Mouse (Mus musculus) gastrocnemius, adult 18-20 months (tissue): Measurements from ENCODE around the gene Olfr1230. TPM values are rescaled to one million over a fixed set of nuclear protein-coding genes. Genes with fewer than 3 reads are reported as not detected.

Experiments
- DNase-seq: peaks from one replicate; pipeline ENCODE4 v3.0.0; 2021; ENCODE audit warnings: low spot score
- long read RNA-seq, 2 experiments: library from polyadenylated mRNA; stranded (forward); transcript quantifications; one replicate each; pipeline ENCODE4 v2.0.0; 2021
- total RNA-seq, 2 experiments: library from RNA; stranded (reverse); gene quantifications; 2 replicates each; pipeline ENCODE4 v1.2.3; 2021

Olfr1230 gene
- not detected for total RNA-seq
- long read RNA-seq, experiment 1, result 0 reads
- long read RNA-seq, experiment 2, result 0 reads

GRCm38 (mm10) chr2:89297168-89297567, at the start of gene Olfr1230:
TSS of gene Olfr1230 (minus strand) at chr2:89297268.
- DNase-seq, result no peak

- no peak for DNase-seq
Measured at GRCm38 (mm10) chr2:89342298-89342697, 45.2 kb upstream of the Olfr1230 start, which contains the start of gene Olfr1233. TSS of gene Olfr1233 (minus strand) at chr2:89342398.

- no peak for DNase-seq
Measured at GRCm38 (mm10) chr2:89329575-89329974, 32.5 kb upstream of the Olfr1230 start, which contains the start of gene Olfr1232. TSS of gene Olfr1232 (minus strand) at chr2:89329675.

- no peak for DNase-seq
Measured at GRCm38 (mm10) chr2:89306974-89307373, 9.9 kb upstream of the Olfr1230 start, which contains the start of gene Olfr1231. TSS of gene Olfr1231 (minus strand) at chr2:89307074.

GRCm38 (mm10) chr2:89287914-89288313, 9.2 kb downstream of the Olfr1230 start, which contains the start of gene Olfr1229:
TSS of gene Olfr1229 (minus strand) at chr2:89288014.
- DNase-seq, result no peak

GRCm38 (mm10) chr2:89253962-89254361, 43.1 kb downstream of the Olfr1230 start, which contains the start of gene Olfr1228:
TSS of gene Olfr1228 (minus strand) at chr2:89254062.
- no peak for DNase-seq

Other genes with a start within 250 kb of the Olfr1230 start
- not detected for gene Olfr1218, start 236.1 kb downstream of the Olfr1230 start, total RNA-seq
- gene Olfr1219, start 213.8 kb downstream of the Olfr1230 start, total RNA-seq, result not detected
- gene Olfr1220, start 190.4 kb downstream of the Olfr1230 start, total RNA-seq, result not detected
- gene Olfr1221, start 180.0 kb downstream of the Olfr1230 start, total RNA-seq, result not detected
- not detected for gene Olfr1222, start 164.2 kb downstream of the Olfr1230 start, total RNA-seq
- gene Olfr1223, start 145.7 kb downstream of the Olfr1230 start, total RNA-seq, result not detected
- not detected for gene Olfr1224-ps1, start 133.2 kb downstream of the Olfr1230 start, total RNA-seq
- gene Olfr1225, start 122.6 kb downstream of the Olfr1230 start, total RNA-seq, result not detected
- gene Olfr1226, start 97.2 kb downstream of the Olfr1230 start, total RNA-seq, result not detected
- gene Olfr1228, start 43.2 kb downstream of the Olfr1230 start, total RNA-seq, result not detected
- gene Olfr1229, start 9.3 kb downstream of the Olfr1230 start, total RNA-seq, result not detected
- gene Olfr1231, start 9.8 kb upstream of the Olfr1230 start, total RNA-seq, result not detected
- not detected for gene Olfr1232, start 32.4 kb upstream of the Olfr1230 start, total RNA-seq
- not detected for gene Olfr1233, start 45.1 kb upstream of the Olfr1230 start, total RNA-seq
- gene Olfr1234, start 67.6 kb upstream of the Olfr1230 start, total RNA-seq, result not detected
- gene Olfr1238, start 112.4 kb upstream of the Olfr1230 start, total RNA-seq, result not detected
- not detected for gene Olfr1239, start 123.1 kb upstream of the Olfr1230 start, total RNA-seq
- not detected for gene Olfr1240, start 145.7 kb upstream of the Olfr1230 start, total RNA-seq
- not detected for gene Olfr1241, start 189.9 kb upstream of the Olfr1230 start, total RNA-seq
- gene Olfr1242, start 201.1 kb upstream of the Olfr1230 start, total RNA-seq, result not detected
- gene Olfr1243, start 234.2 kb upstream of the Olfr1230 start, total RNA-seq, result not detected